Mouse (Mus musculus): ENCODE measurements around the gene Npc2.

DNA sequence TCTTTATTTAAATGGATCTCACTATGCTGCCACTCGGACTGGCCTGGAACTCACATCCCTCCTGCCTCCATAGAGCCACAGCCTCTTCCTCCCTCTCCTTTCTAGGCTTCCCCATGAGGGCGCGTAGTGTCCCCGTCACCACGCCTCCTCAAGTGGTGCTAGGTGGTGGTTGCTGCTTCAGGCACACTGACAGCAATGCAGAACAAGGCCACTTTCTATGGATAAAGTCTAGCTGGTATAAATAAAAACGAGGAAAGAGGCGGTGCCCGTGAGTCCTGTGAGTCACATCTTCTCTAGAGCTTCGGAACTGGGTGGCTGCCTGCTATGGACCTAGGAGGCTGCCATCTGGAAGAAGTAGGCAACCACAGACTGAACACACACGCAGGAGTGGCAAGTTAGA lies 16.9 kb downstream of the Npc2 start:
- TF ChIP-seq CTCF (conservative IDR thresholded peaks at IDR 0.05 in 1 of 2, IDR thresholded peaks at IDR 0.05 in 1 of 2; ENCODE audit: low read depth in 2 of 2, low read length in 2 of 2): no peak
- no peak for TF ChIP-seq BHLHE40 (IDR thresholded peaks at IDR 0.05; ENCODE audit: low read depth, low read length)
- TF ChIP-seq TBP (conservative IDR thresholded peaks at IDR 0.05; ENCODE audit: low read depth, low read length): no peak
- TF ChIP-seq POLR2A (IDR thresholded peaks at IDR 0.05; ENCODE audit: low read depth, low read length): no peak
- TF ChIP-seq E2F4 (IDR thresholded peaks at IDR 0.05; ENCODE audit: insufficient replicate concordance, low read depth, low read length): no peak

All from CH12.LX (cell line).